Mouse (Mus musculus) bone marrow, adult 2 months (tissue): ENCODE results near the gene Cfap43.

Experiments used
- CTCF ChIP-seq: fragments of 200-500 bp; IDR thresholded peaks from 2 replicates; pipeline ENCODE4 v1.5.1; 2011; ENCODE audit warnings: low read length, control low read depth; ENCODE audit not compliant: control insufficient read depth, insufficient read depth
- POLR2A ChIP-seq: fragments of 200-500 bp; IDR thresholded peaks from 2 replicates; pipeline ENCODE4 v1.6.1; 2011; ENCODE audit warnings: low read depth, mild to moderate bottlenecking, control low read depth, low read length, borderline replicate concordance; ENCODE audit not compliant: control insufficient read depth

GRCm38 (mm10) chr19:47885886-47886285, 33.2 kb downstream of the Cfap43 start:
- TF ChIP-seq CTCF (no peak), POLR2A (no peak)
